Mouse (Mus musculus) liver, embryonic 14.5 days (tissue): ENCODE measurements at regions not wholly inside any gene's neighbourhood (a gene's known extent, or its start where the extent isn't known, plus 50 kb on each side); places are given as distances from the start of the nearest gene placed in this dataset.
A peak's percentile ranks its signal among the peaks of the same experiment; 100 is the strongest.

Experiments
- ATAC-seq: fragments of 200-750 bp; cut with Nextera tagmentation; 2 replicates; pipeline ENCODE4 v1.8.0; 2017; ENCODE audit warnings: moderate number of reproducible peaks, mild to moderate bottlenecking, moderate library complexity; ENCODE audit not compliant: insufficient read depth
- DNase-seq, 3 experiments: peaks; one replicate each; pipeline ENCODE4 v3.0.0-alpha.2; 2012 to 2013; ENCODE audit warnings: low read depth in 3 of 3, low spot score in 3 of 3
- H3K27ac ChIP-seq: fragments of 300-500 bp; sonication (generic); 2 replicates; pipeline ENCODE4 v1.5.1; 2014; ENCODE audit warnings: moderate library complexity, mild to moderate bottlenecking, control low read depth, inconsistent platforms
- H3K27me3 ChIP-seq: fragments of 300-500 bp; sonication (generic); 2 replicates; pipeline ENCODE4 v1.6.1; 2014; ENCODE audit warnings: mild to moderate bottlenecking, low read length, moderate library complexity; ENCODE audit not compliant: control insufficient read depth, insufficient read depth
- H3K36me3 ChIP-seq: fragments of 300-500 bp; sonication (generic); replicated peaks from 2 replicates; pipeline ENCODE4 v1.6.1; 2014; ENCODE audit warnings: low read depth; ENCODE audit not compliant: control insufficient read depth, insufficient read depth
- H3K4me1 ChIP-seq, 2 experiments: fragments of 200-500 bp in 1 of 2; fragments of 300-500 bp in 1 of 2; sonication (generic) in 1 of 2; replicated peaks; 2 replicates each; pipeline ENCODE4 v1.6.1; 2012 to 2014; ENCODE audit warnings: antibody characterized with exemption in 1 of 2, inconsistent platforms in 1 of 2, low read length in 1 of 2; ENCODE audit not compliant: control insufficient read depth in 2 of 2, insufficient read depth in 2 of 2
- H3K4me2 ChIP-seq: fragments of 300-500 bp; sonication (generic); 2 replicates; pipeline ENCODE4 v1.6.1; 2014; ENCODE audit warnings: low read depth, mild to moderate bottlenecking, control low read depth, moderate library complexity
- H3K4me3 ChIP-seq, 2 experiments: fragments of 200-500 bp in 1 of 2; fragments of 300-500 bp in 1 of 2; sonication (generic) in 1 of 2; 2 replicates each; pipeline ENCODE4 v1.5.1; 2012 to 2014; ENCODE audit warnings: low read depth in 2 of 2, low read length in 2 of 2, mild to moderate bottlenecking in 2 of 2, control low read depth in 1 of 2, inconsistent platforms in 1 of 2, moderate library complexity in 1 of 2; ENCODE audit not compliant: insufficient read depth in 1 of 2
- H3K9ac ChIP-seq: fragments of 300-500 bp; sonication (generic); replicated peaks from 2 replicates; pipeline ENCODE4 v1.6.1; 2014; ENCODE audit warnings: mild to moderate bottlenecking, control low read depth, moderate library complexity
- H3K9me3 ChIP-seq: fragments of 300-500 bp; sonication (generic); 2 replicates; pipeline ENCODE4 v1.6.1; 2016; ENCODE audit warnings: low read length, mixed read lengths; ENCODE audit not compliant: control insufficient read depth
- CTCF ChIP-seq: IDR thresholded peaks from 2 replicates; pipeline ENCODE4 v1.5.1; 2016; ENCODE audit warnings: antibody characterized with exemption, low read depth, control low read depth
- EP300 ChIP-seq: IDR thresholded peaks from 2 replicates; pipeline ENCODE4 v1.6.1; 2016; ENCODE audit warnings: antibody characterized with exemption, low read depth
- WGBS: fragments of 180-500 bp; shearing (Covaris S2); extraction: QIAGEN DNeasy Blood & Tissue Kit; methylation state at CpG from one replicate; pipeline ENCODE4 v1.1.7; 2014; ENCODE audit not compliant: insufficient replicate concordance; 5-methylcytosine and 5-hydroxymethylcytosine counted together

GRCm38 (mm10) chr8:115522527-115522926, 185.1 kb downstream of the Maf start:
- TF ChIP-seq EP300 (no peak), CTCF (0 out of 2 replicates have a peak, but pooled peaks have one; percentile 13)
- H3K9ac ChIP-seq: no peak overlapping the region
- no peaks in the 10 kb centered on the region for H3K9me3 ChIP-seq
- no peak for DNase-seq
- H3K4me2 ChIP-seq: no peak overlapping the region
- WGBS: 56% methylated on average over 5 of the region's 5 CpGs
- no peaks in the 10 kb centered on the region for H3K27me3 ChIP-seq
- H3K36me3 ChIP-seq: no peaks in the 10 kb centered on the region
- no peak for ATAC-seq
- no peak overlapping the region for H3K4me3 ChIP-seq
- H3K27ac ChIP-seq: no peak overlapping the region
- H3K4me1 ChIP-seq: no peaks in the 10 kb centered on the region

GRCm38 (mm10) chr8:115515647-115516046, 191.9 kb downstream of the Maf start:
- 28% methylated on average over 4 of the region's 4 CpGs for WGBS
- DNase-seq (no peak), ATAC-seq (no peak)
- Histone ChIP-seq H3K9me3 (no peaks in the 10 kb centered on the region), H3K27ac (no peak overlapping the region), H3K36me3 (no peaks in the 10 kb centered on the region), H3K4me1 (no peaks in the 10 kb centered on the region; a peak in 1 of 4 replicates), H3K4me2 (no peak overlapping the region), H3K9ac (no peak overlapping the region), H3K27me3 (no peaks in the 10 kb centered on the region), H3K4me3 (no peak overlapping the region)
- no peak for TF ChIP-seq CTCF

GRCm38 (mm10) chr8:115514485-115514884, 193.1 kb downstream of the Maf start:
- TF ChIP-seq CTCF (no peak), EP300 (no peak)
- Histone ChIP-seq H3K27me3 (no peaks in the 10 kb centered on the region), H3K27ac (no peak overlapping the region), H3K4me2 (no peak overlapping the region), H3K4me1 (no peaks in the 10 kb centered on the region; a peak in 1 of 4 replicates), H3K9ac (no peak overlapping the region), H3K4me3 (no peak overlapping the region), H3K9me3 (no peaks in the 10 kb centered on the region), H3K36me3 (no peaks in the 10 kb centered on the region)
- no peak for DNase-seq
- 32% methylated on average over 3 of the region's 3 CpGs for WGBS
- ATAC-seq: no peak

GRCm38 (mm10) chr8:115507180-115507579, 200.4 kb downstream of the Maf start:
- no peak overlapping the region for H3K9ac ChIP-seq
- ATAC-seq: no peak
- peaks cover 0 to 8% of the 10 kb centered on the region in 2 experiments; a peak in 2 of 4 replicates for H3K4me1 ChIP-seq
- no peaks in the 10 kb centered on the region for H3K9me3 ChIP-seq
- WGBS: 48% methylated on average over 4 of the region's 4 CpGs
- no peak for DNase-seq
- no peak overlapping the region for H3K27ac ChIP-seq
- H3K4me3 ChIP-seq: no peak overlapping the region
- H3K36me3 ChIP-seq: no peaks in the 10 kb centered on the region
- no peak for TF ChIP-seq CTCF
- no peak for TF ChIP-seq EP300
- no peaks in the 10 kb centered on the region for H3K27me3 ChIP-seq
- 0 out of 2 replicates have a peak overlapping the region, but pooled peaks have one; percentile 13 for H3K4me2 ChIP-seq

- DNase-seq (peak in 1 of 3 experiments; percentile 1), ATAC-seq (peak; percentile 60; the same call in 1 of the 2 replicates)
- no peak overlapping the region for H3K9ac ChIP-seq
- peaks cover 0 to 8% of the 10 kb centered on the region in 2 experiments; a peak in 2 of 4 replicates for H3K4me1 ChIP-seq
- no peak overlapping the region for H3K4me3 ChIP-seq
- no peaks in the 10 kb centered on the region for H3K27me3 ChIP-seq
- no peaks in the 10 kb centered on the region for H3K36me3 ChIP-seq
- H3K4me2 ChIP-seq: 0 out of 2 replicates have a peak overlapping the region, but pooled peaks have one; percentile 13
- no peaks in the 10 kb centered on the region for H3K9me3 ChIP-seq
- H3K27ac ChIP-seq: no peak overlapping the region
- 13% methylated on average over 10 of the region's 10 CpGs for WGBS
- no peak for TF ChIP-seq EP300
- no peak for TF ChIP-seq CTCF
Measured at GRCm38 (mm10) chr8:115506741-115507140, 200.9 kb downstream of the Maf start.
